Mouse (Mus musculus) E14TG2a.4 (cell line): ENCODE results near the gene Fxyd3.

Source experiments
- CTCF ChIP-seq: conservative IDR thresholded peaks from 2 replicates; pipeline ENCODE4 v1.5.1; 2014; ENCODE audit warnings: low read length
- POU5F1 ChIP-seq: IDR thresholded peaks from 2 replicates; pipeline ENCODE4 v1.6.1; 2014; ENCODE audit warnings: low read length, borderline replicate concordance

GRCm38 (mm10) chr7:31110861-31111385 lies 34.4 kb upstream of the Fxyd3 start:
- no peak for TF ChIP-seq CTCF
- no peak for TF ChIP-seq POU5F1
